Mouse (Mus musculus) embryo, embryonic 11 days (tissue): ENCODE data around the gene Wnt3.

ENCODE experiments used
- DNase-seq: peaks from one replicate; pipeline ENCODE4 v3.0.0-alpha.2; 2015

The Wnt3 gene

GRCm38 (mm10) chr11:103853284-103853920 is 79.5 kb downstream of the Wnt3 start:
- no peak for DNase-seq

- peak; percentile 41 for DNase-seq
Measured at GRCm38 (mm10) chr11:103854294-103854693, 80.3 kb downstream of the Wnt3 start.

GRCm38 (mm10) chr11:103856641-103857040 is 82.7 kb downstream of the Wnt3 start:
- DNase-seq = no peak

GRCm38 (mm10) chr11:103858760-103859159 is 84.8 kb downstream of the Wnt3 start:
- DNase-seq = no peak

- no peak for DNase-seq
Measured at GRCm38 (mm10) chr11:103859933-103860610, 86.1 kb downstream of the Wnt3 start.

GRCm38 (mm10) chr11:103862951-103863350 is 89.0 kb downstream of the Wnt3 start:
- DNase-seq = no peak

- no peak for DNase-seq
Measured at GRCm38 (mm10) chr11:103864486-103864885, 90.5 kb downstream of the Wnt3 start.

- no peak for DNase-seq
Measured at GRCm38 (mm10) chr11:103865346-103865745, 91.4 kb downstream of the Wnt3 start.
